Mouse (Mus musculus) left cerebral cortex, postnatal 4 days (tissue): ENCODE measurements around the gene Leng9. TPM values are rescaled to one million over a fixed set of nuclear protein-coding genes. Genes with fewer than 3 reads are reported as not detected.
A peak's percentile ranks its signal among the peaks of the same experiment; 100 is the strongest.
"Not testable (repeated sequence)": the region's sequence is repeated elsewhere in the genome, so short reads cannot be mapped to it uniquely, and the experiment has no call there.

ENCODE experiments used
- DNase-seq: peaks from one replicate; pipeline ENCODE4 v3.0.0-alpha.2; 2022
- intact Hi-C: fragments of 180-260 bp; cut with DNase I; formaldehyde crosslinking; loops from one replicate; pipeline ENCODE4 v1.15.1; 2025
- total RNA-seq, 2 experiments: library from RNA; stranded (reverse); gene quantifications; 2 replicates each; pipeline ENCODE4 v1.2.3; 2021

The Leng9 gene
- 1 to 10 TPM; 5.3 to 5.5 TPM for total RNA-seq

DNA sequence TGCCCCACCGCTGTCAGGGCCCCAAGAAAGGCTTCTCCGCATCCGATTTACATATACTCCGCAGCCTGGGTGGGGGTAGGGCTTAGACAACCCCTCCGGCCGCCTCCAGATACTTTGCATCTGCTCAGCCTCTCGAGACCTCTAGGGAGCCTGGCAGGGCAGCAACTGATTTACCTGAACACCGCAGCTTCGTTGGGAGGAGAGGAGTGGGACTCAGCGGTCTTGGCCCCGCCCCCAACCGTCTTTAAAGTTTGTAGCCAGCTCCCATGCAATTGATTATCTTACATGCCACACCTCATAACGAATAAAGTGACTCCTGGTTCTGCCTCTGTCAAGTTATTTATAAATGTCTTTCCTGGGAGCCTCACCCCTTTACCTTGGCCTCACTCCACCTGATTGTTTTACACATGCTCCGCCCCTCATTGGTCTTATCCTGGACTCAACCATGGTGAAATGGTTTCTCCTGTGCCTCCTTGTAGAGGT, at the start of gene Leng9:
Leng9 (minus strand) TSS at position 316 of the 483 bp plus-strand sequence.
- intact Hi-C loops, result no loop called here
- DNase-seq, result peak; percentile 18

GRCm38 (mm10) chr7:4178438-4178837, 28.3 kb upstream of the Leng9 start:
- intact Hi-C loops, result no loop called here
- no peak for DNase-seq

DNA sequence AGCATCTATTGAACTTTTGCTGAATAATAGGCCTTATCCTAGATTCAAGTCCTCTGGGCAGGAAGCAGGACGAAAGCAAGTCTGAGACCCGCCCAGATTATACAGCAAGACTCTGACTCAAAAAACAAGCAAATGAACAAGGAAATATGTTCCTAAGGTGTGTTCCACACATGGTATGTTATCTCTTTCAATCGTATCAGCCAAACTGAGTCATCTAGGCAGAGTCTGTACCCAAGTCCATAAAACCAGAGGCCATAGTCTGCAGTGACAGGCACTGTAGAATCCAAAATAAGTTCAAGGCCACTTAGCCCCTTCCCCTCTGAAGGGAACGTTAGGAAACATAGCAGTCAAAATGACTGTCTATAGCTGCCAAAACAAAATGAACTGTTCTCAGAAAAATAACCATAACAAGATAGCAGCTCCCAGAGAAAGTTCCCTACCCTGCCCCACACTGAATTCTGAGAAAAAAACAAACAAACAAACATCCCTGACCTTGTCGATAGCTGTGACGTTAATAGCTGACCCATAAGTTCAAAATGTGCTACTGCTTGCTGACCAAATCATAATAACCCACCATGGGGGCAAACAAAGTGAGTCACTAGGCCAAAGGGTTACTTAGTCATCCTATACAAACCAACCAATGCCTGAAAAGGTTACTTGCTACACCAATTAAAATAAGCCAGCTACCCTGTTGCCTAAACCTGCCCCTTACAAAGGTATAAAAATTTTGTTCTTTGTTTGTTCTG, 20.2 kb upstream of the Leng9 start:
- intact Hi-C loops, result loop anchor here (5.0 kb wide), 1 partner anchor 37 kb away; no protein-coding TSS in a partner anchor
- DNase-seq, result no peak

DNA sequence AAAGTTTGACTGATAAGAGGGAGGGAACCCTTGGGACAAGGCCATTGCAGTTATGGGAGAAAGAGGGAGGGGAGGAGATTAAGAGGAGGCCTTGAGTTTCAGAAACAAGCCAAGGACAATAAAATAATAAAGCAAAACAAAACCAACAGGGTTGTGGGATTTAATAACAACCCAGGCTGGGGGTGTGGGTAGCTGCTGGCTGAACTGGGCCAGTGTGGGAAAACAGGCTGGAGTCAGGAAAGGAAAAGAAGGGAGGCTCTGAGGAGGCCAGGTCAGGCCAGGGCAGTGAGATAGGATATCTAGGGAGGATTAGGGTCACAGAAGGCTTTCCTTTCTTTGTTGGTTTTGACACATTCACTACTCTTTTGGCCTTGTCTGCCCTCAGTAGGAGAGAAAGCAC, 16.9 kb upstream of the Leng9 start:
- no peak for DNase-seq
- intact Hi-C loops, result no loop called here

GRCm38 (mm10) chr7:4165286-4165685, 15.1 kb upstream of the Leng9 start:
- no peak for DNase-seq
- intact Hi-C loops, result no loop called here

- intact Hi-C loops, result no loop called here
- DNase-seq, result no peak
Observed at GRCm38 (mm10) chr7:4164090-4164910, 14.1 kb upstream of the Leng9 start, which contains the start of gene Cdc42ep5. TSS of gene Cdc42ep5 (minus strand) at chr7:4164860.

- DNase-seq, result no peak
- intact Hi-C loops, result no loop called here
Observed at GRCm38 (mm10) chr7:4163571-4164072, 13.4 kb upstream of the Leng9 start.

GRCm38 (mm10) chr7:4161596-4161995, 11.4 kb upstream of the Leng9 start:
- intact Hi-C loops, DNase-seq: not testable (repeated sequence)

GRCm38 (mm10) chr7:4154976-4155375, 4.8 kb upstream of the Leng9 start:
- intact Hi-C loops, result no loop called here
- no peak for DNase-seq

DNA sequence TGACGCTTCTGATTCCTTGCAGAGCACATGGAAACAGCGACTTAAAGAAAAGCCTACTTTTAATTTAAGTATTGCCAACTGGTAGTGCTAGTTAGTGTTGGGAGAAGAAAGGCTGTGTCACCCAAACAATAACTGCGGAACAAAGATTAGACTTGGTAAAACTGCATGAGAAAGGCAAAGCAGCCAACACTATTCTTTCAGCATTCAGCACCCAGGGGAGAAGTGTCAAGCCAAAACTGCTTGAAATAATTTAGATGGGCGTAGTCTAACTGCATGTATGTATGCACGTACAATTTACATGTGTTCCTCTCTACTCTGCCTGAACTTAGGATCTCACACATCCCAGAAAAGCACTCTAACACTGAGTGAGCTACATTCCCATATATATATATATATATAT, 4.2 kb upstream of the Leng9 start:
- intact Hi-C loops, result no loop called here
- no peak for DNase-seq

GRCm38 (mm10) chr7:4151241-4151640, 1.1 kb upstream of the Leng9 start:
- intact Hi-C loops, result no loop called here
- peak; percentile 20 for DNase-seq

DNA sequence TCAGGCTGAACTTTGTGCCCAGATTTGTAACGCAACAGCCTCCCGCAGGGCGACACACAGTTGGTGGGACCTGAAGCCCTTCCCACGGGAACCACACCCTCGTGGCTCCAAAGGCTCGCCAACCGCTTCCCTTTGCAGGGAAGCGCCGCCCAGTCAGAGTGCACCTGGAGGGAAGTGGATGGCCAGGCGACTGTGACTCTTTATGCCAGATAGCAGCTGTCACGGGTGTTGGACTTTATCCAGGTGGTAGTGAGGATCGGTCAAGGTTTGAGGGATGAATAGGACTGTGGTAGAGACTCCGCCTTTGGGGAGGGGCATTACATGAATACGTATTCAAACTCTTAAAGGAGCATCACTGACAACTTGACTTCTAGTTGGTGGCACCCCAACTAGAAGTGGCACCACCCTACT, 642 bp upstream of the Leng9 start:
- peak; percentile 48 for DNase-seq
- intact Hi-C loops, result no loop called here

DNA sequence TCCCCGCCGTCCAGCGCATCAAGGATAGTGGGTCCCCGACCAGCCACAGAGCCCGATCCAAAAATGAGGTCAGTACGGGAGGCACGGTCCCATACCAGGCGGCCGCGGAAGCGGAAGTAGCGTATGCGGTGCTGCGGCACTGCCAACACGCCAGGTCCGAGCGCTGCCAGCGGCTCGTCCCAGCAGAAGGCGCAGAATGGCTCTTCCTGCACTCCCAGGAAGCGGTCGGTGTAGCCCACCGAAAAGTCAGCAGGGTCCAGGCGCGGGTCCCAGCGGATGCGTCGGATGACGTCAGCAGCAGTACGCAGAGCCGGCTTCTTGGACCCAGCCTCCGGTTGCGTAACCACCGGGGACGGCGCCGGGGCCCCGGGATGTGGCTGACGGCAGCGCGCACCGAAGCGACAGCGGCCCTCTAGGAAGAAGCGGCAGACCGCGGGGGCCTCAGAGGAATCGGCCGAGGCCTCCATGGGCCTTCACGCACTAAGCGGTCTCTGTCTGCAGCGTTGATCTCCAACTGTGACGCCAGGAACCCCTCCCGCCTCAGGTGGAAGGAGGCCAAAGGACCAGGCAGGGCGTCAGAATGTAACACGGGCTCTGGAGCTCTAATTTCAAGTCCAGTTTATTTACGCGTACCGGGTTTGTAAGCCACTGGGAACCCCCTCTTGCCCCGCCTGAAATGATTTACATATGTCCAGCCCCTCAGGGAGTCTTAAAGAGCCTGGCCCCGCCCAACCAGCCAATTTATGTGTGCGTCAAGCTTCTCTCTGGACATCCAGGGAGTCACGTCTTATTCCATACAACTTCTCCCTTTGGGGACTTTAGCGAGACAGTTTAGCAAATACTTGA, 742 bp downstream of the Leng9 start:
- DNase-seq, result peak; percentile 76

GRCm38 (mm10) chr7:4148341-4149208, 1.6 kb downstream of the Leng9 start:
- intact Hi-C loops, result loop anchor here (5.0 to 10.0 kb wide), 2 partner anchors 279 to 454 kb away; partner anchors contain the start of genes Mboat7 and Tsen34
- no peak for DNase-seq

More for the DNA sequence above, 742 bp downstream of the Leng9 start:
- intact Hi-C loops, result loop anchor here (5.0 to 10.0 kb wide), 2 partner anchors 278 to 455 kb away; partner anchors contain the start of genes Mboat7 and Tsen34

GRCm38 (mm10) chr7:4147836-4148235, 2.3 kb downstream of the Leng9 start:
- intact Hi-C loops, result loop anchor here (5.0 to 10.0 kb wide), 2 partner anchors 279 to 453 kb away; partner anchors contain the start of genes Mboat7 and Tsen34
- no peak for DNase-seq

DNA sequence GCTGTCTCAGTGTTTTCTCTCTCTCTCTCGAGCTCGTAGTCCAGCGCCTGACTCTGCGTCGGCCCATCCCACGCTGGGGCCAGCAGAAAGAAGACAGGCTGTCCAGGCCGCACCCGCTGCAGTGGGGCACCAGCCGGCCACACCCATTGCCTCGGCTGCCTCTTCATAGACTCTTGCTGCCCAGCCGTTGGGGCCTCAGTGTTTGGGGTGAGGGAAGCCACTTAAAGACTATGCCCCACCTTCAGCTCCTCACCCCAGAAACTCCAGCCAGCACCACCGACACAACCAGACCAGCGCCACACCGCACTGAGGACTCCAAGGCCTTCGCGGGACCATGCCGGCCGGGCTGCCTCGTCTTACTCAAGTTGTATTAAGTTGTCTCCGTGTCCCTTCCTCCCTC, 2.8 kb downstream of the Leng9 start:
- no peak for DNase-seq
- intact Hi-C loops, result loop anchor here (5.0 to 10.0 kb wide), 2 partner anchors 280 to 453 kb away; partner anchors contain the start of genes Mboat7 and Tsen34

- DNase-seq, result no peak
- intact Hi-C loops, result loop anchor here (5.0 to 10.0 kb wide), 2 partner anchors 281 to 452 kb away; partner anchors contain the start of genes Mboat7 and Tsen34
Observed at GRCm38 (mm10) chr7:4146241-4147180, 3.7 kb downstream of the Leng9 start.
